Mouse (Mus musculus) gastrocnemius, postnatal 25 days (tissue): ENCODE results near the gene Tapbpl. TPM values are rescaled to one million over a fixed set of nuclear protein-coding genes. Genes with fewer than 3 reads are reported as not detected.

ENCODE experiments used
- DNase-seq: peaks from one replicate; pipeline ENCODE4 v3.0.0; 2022
- total RNA-seq, 2 experiments: library from RNA; stranded (reverse); gene quantifications; 1 replicate in 1 of 2; 2 replicates in 1 of 2; pipeline ENCODE4 v1.2.3; 2021

Tapbpl gene
- total RNA-seq, 2 experiments from 2014 or later: 1.4 to 2.6 TPM

DNA sequence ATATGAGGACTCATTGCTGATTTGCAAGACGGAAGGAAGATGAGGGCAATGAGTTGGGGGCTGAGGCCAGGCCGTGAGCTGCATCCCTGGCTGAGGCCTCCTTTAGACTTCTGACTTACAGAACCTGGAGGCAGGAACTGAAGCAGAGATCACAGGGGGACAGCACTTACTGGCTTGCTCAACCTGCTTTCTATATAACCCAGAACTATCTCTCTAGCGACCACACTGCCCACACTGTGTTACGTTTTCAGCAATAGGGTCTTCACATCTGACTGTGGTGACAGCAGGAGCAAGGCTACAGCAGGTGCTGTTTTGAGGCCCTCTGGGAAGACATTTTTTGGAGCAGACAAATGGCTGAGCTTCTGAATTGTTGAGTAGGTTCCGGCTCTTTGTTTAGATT is 9.0 kb upstream of the Tapbpl start:
- DNase-seq: no peak

DNA sequence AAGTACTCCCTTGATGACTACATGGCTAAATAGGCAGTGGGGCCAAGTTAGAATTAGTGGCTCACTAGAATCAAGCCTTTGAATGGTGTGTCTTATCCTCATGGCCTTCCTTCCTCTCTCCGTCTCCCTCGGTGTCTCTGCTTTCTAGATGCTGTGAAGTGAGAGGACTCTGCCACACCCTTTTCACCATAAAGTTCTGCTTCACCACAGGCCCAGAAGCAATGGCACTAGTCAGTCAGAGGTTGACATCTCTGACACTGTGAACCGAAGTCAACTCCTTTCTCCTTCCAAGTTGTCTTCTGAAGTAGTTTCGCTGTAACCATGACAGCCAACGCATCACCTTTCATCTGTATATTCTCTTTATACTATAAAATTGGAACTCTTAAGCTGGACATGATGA is 7.9 kb upstream of the Tapbpl start:
- DNase-seq: no peak

DNA sequence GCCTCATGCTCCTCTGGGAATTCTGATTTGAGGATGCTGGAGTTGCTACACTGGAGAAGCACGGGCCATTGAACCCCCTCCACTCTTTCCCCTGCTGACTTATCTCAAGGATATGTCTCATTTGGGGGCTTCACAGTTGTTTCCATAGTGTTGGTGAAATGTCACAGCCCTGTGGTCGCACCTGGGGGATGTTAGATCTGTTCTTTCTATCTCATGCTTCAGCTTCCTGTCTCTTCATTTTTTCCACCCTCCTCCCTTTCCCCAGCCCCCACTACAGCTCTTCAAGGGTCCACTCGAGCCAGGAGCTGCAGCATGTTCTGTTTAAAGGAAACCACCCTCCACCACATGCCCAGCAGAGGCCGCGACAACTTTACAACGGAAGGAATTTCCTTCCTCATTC is 6.7 kb upstream of the Tapbpl start:
- DNase-seq: no peak

DNA sequence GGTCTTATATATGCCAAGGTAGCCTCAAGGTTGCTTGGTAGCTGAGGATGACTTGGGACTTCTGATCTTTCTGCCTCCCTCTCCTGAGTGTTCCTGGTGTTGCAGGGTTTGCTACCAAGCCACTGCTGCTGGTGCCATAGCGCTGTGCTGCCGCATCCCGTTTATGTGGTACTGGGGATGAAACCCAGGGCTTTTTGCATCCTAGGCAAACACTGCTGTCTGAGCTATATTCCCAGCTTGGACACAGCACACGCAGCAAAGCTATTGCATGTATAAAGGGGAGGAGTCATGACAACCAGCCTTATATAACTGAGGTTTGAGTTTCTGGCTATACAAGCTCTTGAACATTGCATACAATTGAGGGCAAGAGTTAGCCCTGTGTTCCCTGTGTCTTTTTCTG is 5.8 kb upstream of the Tapbpl start:
- no peak for DNase-seq

DNA sequence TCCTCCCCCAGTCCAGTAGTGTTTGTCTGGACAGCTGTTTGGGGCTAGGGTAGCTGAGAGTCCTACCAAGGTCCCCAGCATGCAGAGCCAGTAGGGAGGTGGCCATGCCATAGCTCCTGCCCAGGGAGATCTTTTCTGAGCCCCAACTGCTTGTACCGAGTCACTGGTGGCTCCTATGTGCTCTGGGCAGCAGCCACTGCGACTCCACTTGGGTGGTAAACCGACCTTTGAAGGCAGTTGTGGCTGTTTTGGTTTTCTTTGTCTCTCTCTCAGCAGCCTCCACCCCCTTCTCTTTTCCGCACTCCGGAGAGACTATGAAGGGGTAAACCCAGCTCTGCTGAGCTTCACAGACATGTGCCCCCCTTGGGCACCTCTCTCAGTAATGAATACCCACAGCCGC is 5.1 kb upstream of the Tapbpl start, which contains the start of gene Cd27:
Cd27 (minus strand) TSS at position 229 of the 400 bp plus-strand sequence.
- DNase-seq: no peak

DNA sequence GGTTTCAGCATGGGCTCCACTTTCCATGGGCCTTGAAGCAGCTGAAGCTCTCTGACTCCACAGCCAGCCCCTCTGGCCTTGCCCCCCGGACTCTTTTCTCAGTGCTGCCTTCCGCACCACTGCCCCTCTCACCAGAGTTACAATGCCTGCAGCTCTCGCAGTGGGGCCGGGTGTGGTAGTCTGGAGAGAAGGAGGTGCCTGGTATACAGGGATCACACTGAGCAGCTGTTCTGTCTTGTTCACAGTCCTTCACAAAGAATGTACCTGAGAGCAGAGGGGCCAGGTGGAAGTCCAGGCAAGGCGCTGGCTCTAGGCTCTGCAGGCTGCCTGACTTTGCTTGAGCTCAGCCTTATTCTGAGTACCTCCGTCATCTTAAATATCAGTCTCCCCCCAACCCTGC is 4.7 kb upstream of the Tapbpl start:
- no peak for DNase-seq

DNA sequence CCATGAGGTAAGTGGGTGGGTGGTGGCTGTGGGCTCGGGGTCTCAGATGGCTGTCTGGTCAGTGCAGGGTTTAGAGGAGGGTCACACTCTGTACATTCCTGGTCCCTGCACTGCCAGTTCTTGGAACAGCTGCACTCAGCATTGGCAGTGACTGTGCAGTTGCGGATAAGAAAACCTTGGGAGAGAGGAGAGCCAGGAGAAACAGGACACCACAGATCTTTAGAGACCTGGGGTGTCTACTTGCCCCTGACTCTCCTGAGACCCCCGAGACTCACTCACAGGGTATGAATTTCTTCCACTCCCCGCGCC is 2.8 kb upstream of the Tapbpl start:
- no peak for DNase-seq

DNA sequence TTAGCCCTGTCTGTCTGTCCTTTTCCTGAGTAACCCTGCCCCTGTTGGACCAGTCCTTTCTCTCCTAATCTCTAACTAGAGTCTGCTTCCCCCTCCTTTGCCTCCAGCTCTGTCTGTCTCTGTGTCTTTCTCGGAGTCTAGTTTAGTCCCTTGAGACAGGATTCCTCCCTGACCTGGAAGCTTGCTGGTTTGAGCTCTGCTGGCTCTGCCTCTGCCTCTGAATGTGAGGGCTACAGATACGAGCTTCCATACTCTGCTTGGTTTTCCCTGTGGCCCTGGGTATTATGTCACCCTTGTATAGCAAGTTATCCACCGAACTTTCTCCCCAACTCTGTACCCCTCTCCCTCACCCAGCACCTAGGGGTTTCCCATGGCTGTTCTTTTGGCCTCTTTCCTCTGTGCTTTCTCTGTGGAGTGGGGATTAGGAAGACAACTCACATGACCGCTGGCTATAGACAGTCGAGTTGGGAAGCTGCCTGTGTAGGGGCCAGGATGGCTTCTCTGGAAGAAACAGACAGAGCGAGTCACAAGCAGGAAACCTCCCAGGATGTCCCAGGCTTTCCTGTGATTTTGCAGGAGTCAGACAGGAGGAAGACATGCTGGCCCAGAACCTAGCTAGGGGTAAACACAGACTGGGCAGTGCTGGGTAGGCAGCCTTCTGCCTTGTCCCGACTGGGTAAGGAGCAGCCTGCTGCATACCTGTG is 2.3 kb upstream of the Tapbpl start:
- no peak for DNase-seq

DNA sequence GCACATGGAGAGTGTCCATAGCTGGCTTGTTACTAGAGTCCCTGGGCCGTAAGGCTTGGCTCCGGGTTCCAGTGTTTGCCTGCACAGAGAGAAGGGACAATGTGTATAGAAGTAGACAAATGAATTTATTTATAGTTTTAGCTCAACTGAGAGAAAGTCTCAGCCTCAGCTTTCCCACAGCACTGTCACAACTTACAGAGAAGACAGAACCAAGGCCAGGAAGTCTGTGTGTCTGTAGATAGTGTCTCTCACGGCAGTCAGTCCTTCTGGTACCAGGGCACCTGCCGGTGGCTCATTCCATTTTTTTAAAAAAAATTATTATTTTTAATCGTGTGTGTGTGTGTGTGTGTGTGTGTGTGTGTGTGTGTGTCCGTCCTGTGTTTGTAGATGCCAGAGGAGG is 856 bp upstream of the Tapbpl start:
- DNase-seq: no peak

DNA sequence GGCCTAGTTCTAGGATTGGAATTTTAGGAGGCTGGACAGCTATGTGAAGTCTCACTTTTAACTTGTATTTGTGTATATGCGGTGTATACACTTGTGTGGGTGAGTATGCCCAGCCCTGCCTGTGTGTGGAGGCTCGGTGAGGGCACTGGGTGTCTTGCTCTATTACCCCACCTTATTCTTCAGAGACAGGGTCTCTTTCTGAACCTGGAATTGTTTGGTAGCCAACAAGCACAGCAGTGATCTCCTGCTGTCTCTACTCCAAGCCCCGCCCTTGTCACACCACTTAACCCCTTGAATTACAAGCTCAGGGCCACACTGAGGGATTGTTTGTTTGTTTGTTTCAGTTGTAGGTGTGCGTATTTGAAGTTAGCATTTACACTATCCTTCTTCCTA is 381 bp upstream of the Tapbpl start:
- no peak for DNase-seq

DNA sequence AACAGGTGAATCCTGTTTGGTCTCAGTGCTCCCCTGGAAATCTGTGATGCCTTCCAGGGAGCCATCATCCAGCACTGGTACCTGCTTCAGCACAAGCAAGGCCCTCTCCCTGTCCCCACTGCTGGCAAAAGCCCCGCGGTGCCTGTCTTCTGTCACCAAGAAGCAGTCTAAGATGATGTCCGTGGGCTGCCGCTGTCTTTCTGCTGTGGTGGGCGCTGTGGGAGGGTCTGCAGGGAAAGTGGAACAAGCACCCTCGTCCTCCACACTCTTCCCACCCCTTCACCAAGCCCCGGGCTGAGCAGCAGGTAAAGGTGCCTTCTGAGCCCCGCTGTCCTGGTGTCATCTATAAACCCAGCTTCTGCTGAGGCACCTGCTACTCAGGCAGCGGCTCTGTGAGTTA is 1.1 kb downstream of the Tapbpl start:
- no peak for DNase-seq

DNA sequence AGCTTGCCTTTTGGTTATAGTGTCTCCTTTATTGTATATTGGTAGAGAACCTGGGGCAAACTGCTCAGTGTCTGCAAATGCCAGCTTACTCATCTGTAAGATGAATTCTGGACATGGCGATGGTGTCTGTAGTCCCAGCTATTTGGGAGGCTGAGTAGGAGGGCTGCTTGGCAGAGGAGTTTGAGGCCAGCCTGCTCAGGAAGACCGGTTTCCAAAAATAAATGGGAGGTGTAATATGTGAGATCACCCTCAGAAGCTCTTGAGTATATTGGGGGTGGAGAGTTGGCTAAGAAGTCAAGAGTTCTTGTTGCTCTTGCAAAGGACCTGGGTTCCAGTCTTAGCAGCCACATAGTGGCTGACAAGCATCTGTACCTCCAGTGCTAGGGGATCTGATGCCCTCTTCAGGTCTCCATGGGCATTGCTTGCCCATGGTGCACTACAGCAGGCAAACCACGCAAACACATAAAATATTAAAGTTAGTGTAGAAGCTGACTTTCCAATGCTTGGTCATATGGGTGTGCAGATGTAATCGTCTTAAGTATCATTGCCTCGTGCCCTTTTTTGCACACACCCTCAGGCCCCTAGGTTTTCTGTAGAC is 6.0 kb downstream of the Tapbpl start:
- no peak for DNase-seq

DNA sequence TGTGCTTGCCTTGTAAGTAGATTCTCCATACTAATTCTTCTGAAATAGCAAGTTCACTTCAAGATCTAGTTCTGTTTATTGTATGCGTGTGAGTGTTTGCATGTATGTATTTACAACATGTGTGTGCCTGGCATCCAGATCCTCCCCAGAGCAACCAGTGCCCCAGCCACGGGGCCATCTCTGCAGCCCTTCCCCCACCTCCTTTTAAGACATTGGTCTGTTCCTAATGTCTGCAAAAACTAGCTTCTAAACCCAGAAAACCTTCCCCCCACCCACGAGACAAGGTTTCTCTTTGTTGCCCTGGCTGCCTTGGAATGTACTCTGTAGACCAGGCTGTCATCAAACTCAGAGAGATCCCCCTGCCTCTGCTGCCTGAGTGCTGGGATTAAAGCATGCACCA is 9.1 kb downstream of the Tapbpl start:
- no peak for DNase-seq

DNA sequence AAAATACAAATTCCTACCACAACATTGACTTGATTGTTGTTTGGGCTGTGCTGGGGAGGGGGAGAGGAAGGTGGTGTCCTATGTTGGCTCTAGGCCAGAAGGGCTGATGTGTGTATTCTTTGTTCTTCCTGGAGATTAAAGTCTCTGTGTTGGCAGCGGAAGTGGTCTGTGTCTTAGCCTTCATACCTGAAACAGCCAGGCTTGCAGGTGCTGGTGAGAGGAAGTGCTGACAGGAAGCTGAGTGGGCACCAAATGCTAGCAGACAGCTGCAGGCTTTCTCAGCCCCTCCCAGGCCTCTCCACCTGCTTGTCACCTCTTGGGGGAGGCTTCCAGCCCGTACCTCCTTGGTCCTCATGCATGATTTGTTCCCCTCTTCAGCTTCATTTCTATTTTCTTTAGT is 9.5 kb downstream of the Tapbpl start:
- no peak for DNase-seq

DNA sequence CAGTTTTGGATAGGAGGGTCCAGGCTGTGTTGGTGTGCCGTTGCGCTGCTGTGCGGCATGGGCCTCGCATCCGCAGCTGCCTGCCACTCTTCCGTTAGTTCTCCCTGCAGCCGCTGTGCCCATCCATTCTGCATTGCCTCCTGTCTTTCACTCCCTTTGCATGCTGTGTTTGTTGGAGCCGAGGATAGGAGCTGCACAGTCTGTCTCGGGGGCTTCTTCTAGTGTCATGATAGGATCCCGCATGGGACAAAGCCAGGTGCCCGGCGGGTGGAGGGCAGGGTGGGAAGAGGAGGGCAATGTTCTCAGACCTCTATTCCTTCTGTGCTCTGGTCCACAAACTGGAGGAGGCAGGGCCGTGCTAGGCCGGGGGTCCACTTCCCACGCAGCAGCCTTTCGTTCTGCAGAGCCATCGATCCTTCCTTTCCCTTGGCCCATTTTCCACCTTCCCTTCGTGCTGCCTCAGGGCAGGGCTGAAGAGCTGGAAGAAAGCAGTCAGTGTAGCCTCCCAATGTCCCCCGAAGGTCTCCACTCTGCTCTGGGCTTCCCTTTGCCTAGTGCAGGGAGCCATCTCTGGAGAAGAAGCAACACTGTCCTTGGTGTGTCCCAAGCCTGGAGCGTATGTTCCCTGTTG is 10.4 kb downstream of the Tapbpl start:
- DNase-seq: no peak

DNA sequence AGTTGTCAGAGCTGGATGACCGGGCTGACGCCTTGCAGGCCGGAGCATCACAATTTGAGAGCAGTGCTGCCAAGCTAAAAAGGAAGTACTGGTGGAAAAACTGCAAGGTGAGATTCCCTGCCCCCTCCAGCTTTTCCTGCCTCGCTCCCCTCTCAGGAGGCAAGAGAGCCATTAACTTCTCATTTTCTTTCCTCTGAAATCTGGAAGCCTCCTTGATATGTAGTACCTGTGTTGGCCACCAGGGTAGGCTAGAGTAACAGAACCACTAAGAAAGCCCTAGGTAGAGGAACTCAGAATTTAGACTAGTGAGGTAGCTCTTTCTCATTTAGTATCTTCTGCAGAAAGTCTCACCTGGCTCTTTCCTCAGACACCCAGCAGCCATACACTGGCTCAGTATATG is 12.7 kb downstream of the Tapbpl start:
- DNase-seq: no peak

DNA sequence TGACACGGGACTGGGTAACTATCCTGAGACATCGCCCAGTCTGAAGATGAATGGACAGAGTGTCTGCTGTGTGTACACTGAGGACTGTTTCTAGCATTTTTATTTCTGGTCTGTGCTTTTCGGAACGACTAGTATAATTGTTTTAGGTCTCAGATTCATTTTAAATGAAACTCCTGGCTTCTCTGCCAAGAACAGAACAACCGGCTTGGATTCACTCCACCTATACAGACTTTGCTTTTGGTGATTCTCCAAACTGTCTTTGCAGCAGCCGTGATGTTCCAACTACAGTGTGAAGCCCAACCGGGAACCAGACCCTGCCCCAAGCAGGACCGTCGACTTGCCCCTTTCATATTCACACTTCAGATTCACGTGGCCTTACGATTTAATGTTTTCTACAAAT is 13.8 kb downstream of the Tapbpl start:
- DNase-seq: no peak

DNA sequence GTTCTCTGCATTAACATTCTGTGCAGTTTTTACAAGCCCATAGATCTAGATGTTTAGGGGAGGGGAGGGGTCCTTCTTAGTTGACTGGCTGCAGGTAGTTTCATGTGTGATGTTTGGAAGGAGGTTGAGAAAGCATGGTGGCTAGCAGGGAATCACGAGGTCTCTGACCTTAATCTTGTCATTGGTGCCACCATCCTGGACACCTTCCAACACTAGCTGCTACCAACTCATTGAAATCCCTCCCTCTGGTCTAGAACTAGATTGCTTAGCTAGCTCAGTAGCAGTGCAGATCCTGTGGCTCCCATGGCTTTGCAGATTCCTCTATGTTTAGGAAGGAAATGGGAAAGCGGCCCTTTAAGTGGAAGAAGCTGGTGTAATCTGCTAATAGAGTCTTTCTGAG is 14.8 kb downstream of the Tapbpl start:
- no peak for DNase-seq

DNA sequence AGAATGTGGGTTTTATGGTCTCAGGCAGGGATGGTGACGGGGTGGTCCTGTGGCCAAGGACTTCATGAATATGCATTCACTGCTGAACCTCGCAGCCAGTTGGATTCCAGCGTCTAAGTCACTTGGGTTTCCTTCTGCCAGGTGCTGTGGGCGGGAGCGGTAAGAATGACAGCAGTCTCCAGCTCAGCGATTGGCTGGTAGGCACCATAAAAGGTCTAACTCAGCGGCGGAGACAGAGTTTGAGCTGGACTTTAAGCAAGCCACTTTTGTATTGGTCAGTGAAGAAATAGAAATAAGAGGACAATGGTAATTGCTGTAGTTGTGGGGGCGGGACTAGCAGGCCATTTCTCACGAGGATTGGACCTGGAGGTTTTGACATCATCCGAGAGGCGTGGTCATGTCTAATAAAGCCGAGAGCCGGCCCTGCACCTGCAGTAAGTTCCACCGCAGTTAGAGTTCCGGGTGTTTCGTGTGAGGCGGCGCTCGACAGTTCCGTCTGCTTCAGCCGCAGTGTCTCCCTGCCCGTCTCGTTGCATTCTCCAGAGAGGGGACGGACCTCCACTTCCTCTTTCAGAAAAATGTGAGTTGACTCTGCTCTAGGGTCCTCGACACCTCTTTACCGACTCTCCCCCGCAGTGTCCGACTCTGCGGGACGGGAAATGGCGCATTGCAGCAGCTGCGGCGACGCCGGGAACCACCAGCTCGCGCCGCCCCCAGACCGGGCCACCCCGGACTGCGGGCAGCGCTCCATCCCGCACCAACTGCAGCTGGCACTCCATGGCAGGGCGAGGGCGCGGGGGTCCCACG is 16.3 kb downstream of the Tapbpl start, which contains the start of gene Vamp1:
Vamp1 (plus strand) TSS at position 404 of the 807 bp plus-strand sequence.
- peak; percentile 90 for DNase-seq

DNA sequence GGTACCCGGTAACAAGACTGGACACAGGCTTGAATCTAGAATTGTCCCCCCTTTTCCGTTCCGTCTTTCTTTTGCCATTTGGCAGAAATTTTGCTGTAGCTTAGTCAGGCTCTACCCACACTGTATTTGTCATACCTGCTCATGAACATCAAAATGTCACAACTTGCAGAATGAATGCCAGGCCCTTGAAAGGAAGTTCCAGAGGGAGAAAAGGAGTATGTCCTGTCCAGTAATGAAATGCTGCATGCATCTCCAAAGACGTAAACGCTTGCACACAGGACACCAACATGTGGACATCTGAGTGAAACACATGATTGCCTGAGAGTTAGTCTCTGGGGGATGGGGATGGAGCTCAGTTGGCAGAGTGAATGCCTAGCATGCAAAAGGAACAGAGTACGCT is 17.9 kb downstream of the Tapbpl start:
- no peak for DNase-seq

DNA sequence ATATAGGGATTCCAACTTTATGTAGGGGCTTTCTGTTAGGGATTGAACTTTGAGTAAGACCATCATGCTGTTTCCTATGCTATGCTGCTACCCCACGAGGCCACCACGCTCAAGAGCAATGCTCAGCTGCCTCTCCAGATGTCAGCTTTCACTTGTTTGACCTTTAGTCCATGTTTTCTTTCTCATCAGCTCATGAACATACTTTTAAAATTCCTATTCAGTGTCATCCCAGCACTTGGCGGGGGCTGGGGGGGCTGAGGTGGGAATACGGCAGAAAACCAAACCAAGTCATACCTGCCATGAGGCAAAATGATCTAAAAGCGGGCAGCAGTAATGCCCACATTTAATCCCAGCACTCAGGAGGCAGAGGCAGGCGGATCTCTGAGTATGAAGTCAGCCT is 18.5 kb downstream of the Tapbpl start:
- DNase-seq: no peak

DNA sequence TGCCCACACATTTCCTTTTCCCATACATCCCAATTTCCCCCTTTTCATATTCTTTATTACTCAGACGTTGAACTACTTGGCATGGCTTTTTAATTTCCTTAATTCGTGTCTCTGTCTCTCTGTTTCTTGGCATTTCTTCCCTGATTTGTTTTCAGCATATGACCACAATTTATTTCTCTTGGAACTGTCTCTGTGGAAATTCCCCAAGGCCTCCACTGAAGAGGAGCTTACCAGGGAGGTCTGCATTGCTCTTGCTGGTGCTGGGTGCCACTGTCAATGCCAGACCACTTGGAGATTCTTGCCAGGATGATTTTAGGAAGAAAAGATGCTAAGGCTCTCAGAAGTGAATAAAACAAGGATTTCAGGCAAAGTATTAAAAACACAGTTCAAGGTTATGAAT is 19.0 kb downstream of the Tapbpl start:
- DNase-seq: no peak

DNA sequence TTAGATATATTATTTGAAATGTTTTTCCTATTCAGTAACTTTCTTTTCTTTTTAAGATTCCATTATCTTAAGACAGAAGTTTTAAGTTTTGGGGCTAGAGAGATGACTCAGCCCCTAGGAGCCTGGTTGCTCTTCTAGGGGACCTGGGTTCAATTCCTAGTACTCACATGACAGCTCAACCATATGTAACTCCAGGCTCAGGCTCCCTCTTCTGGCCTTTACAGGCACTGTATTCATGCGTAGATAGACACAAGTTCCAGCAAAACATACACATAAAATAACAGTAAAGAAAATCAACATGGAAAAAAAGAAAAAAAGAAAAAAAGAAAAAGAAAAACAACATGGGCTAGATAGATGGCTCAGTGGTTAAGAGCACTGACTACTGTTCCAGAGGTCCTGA is 21.2 kb downstream of the Tapbpl start:
- DNase-seq: no peak
